Mouse (Mus musculus): Measurements from ENCODE around the gene Unc13a. TPM values are rescaled to one million over a fixed set of nuclear protein-coding genes. Genes with fewer than 3 reads are reported as not detected.

Unc13a gene
- polyA plus RNA-seq, 1 experiment from 2014 or later: 23.3 TPM

DNA sequence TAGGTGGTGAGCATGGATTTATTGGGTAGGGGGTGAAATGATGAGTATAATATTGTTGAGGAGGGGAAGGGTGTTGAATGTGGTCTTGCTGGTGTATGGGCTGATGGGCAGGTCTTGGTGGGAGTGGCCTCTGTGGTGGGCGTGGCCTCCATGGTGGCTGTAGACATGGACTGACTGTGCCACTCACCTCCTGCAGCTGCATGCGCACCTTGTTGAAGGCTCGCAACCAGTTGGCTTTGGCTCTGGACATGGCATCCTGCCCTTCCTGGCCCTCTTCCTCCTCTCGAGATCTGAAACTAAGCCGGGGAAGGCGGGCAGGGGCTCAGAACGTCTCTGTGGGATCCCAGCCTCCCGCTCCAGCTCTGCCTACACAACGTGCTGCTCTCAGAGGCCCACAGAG, 13.7 kb downstream of the Unc13a start:
- H3K27ac ChIP-seq (replicated peaks): no peak overlapping the region
- ATAC-seq (replicated peaks): no peak
- H3K4me2 ChIP-seq (replicated peaks): no peak overlapping the region
- no peak overlapping the region for H3K4me3 ChIP-seq
- H3K9ac ChIP-seq (replicated peaks): no peak overlapping the region
- peaks cover 16% of the 10 kb centered on the region for H3K4me1 ChIP-seq
- peaks cover 49% of the 10 kb centered on the region for H3K27me3 ChIP-seq
- H3K9me3 ChIP-seq: no peaks in the 10 kb centered on the region
- H3K36me3 ChIP-seq: peaks cover 20% of the 10 kb centered on the region
- WGBS: 23% methylated on average over 9 of the region's 9 CpGs

DNA sequence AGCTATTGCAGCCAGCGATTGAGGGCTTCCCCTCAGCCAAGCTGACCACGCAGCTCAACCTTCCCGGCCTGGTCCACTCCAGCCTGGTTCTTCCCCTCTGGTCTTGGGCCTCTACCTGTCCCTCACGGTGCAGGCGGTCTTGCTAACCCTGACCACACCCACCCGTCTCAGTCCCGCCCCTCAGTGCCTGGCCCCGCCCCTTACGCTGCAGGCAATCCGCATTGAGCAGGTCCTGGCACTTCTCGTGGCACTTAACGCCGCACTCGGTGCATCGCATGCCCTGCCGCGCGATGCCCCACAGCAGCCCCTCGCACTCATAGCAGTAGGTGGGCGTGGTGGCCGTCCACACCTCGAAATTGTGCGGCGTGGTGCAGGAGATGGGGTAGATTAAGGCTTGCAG, 17.0 kb downstream of the Unc13a start:
- ATAC-seq (replicated peaks): no peak
- no peak overlapping the region for H3K9ac ChIP-seq (replicated peaks)

DNA sequence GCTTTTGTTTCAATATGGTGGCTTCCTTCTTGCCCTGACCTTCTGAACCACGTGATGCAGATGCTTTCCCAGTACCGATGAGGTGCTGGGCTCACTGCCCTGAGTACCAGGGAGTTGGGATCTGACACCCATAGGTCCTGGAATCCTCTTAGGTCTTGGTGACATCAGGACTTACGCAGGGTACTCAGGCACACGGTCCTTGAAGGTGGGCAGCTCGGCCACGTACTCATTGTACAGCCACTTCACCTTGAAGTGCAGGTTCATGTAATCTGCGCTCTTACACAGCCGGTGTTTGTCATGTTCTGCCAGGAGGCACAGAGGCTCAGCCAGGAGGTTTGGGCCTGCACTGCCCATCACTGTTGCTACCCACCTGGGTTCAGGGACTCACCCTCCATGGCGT, 26.0 kb downstream of the Unc13a start:
- Histone ChIP-seq H3K9ac (replicated peaks) (no peak overlapping the region), H3K27me3 (no peaks in the 10 kb centered on the region), H3K4me2 (replicated peaks) (no peak overlapping the region), H3K9me3 (no peaks in the 10 kb centered on the region), H3K36me3 (peaks cover 70% of the 10 kb centered on the region), H3K4me1 (no peaks in the 10 kb centered on the region), H3K27ac (replicated peaks) (no peak overlapping the region), H3K4me3 (no peak overlapping the region)
- no peak for ATAC-seq (replicated peaks)
- WGBS: 83% methylated on average over 9 of the region's 9 CpGs

More for the DNA sequence above, 17.0 kb downstream of the Unc13a start:
- H3K4me2 ChIP-seq (replicated peaks): peak overlapping the region; percentile 19
- no peaks in the 10 kb centered on the region for H3K9me3 ChIP-seq
- 2% methylated on average over 24 of the region's 24 CpGs for WGBS
- H3K36me3 ChIP-seq: peaks cover 37% of the 10 kb centered on the region
- no peak overlapping the region for H3K27ac ChIP-seq (replicated peaks)
- peaks cover 44% of the 10 kb centered on the region for H3K27me3 ChIP-seq
- no peak overlapping the region for H3K4me3 ChIP-seq
- peaks cover 10% of the 10 kb centered on the region for H3K4me1 ChIP-seq

DNA sequence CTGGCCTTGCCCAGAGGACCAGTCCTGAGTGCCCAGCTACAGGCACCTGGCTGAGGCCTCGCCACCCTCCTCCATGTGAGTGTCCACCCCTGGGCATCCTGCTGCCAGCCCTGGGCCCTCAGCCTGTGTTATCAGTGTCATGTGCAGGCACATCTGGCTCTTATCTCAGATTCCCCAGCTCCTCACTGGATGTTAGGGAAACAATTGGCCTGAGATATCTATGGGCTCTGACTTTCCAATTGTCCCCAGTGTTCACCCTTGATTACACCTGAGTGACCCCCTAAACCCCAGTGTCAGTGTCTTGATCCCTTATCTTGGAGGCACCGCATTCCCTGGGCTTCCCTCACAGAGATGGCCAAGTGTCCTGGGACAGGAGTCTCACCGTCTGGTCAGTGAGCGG, 32.2 kb downstream of the Unc13a start:
- Histone ChIP-seq H3K9me3 (no peaks in the 10 kb centered on the region), H3K4me2 (replicated peaks) (no peak overlapping the region), H3K4me1 (peaks cover 5% of the 10 kb centered on the region; the same call in 1 of the 2 replicates), H3K4me3 (no peak overlapping the region), H3K36me3 (peaks cover 31% of the 10 kb centered on the region), H3K9ac (replicated peaks) (no peak overlapping the region), H3K27me3 (no peaks in the 10 kb centered on the region), H3K27ac (replicated peaks) (no peak overlapping the region)
- 89% methylated on average over 4 of the region's 4 CpGs for WGBS
- no peak for ATAC-seq (replicated peaks)

DNA sequence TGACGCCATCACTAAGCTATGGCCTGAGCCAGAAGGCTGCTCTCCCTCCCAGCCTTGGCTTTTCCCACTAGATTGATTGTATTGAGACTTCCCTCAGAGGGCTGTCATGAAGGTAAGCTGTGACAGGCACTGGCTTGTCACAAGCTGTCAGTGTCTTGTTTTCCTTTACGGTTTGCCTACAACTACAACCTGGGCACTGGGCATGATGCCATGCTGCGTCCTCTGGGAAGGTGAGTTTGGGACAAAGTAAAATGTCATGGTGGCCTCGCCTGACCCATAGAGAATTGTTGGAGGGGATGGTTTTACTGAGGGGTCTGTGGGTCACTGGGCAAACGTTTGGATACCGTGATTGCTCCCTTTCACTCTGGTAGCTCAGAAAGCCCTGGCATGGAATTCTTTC, 33.2 kb downstream of the Unc13a start:
- Histone ChIP-seq H3K27me3 (no peaks in the 10 kb centered on the region), H3K4me1 (peaks cover 6% of the 10 kb centered on the region; the same call in 1 of the 2 replicates), H3K9me3 (no peaks in the 10 kb centered on the region), H3K36me3 (peaks cover 25% of the 10 kb centered on the region), H3K9ac (replicated peaks) (no peak overlapping the region), H3K27ac (replicated peaks) (no peak overlapping the region), H3K4me2 (replicated peaks) (no peak overlapping the region), H3K4me3 (no peak overlapping the region)
- WGBS: 66% methylated on average over 6 of the region's 6 CpGs
- ATAC-seq (replicated peaks): no peak

DNA sequence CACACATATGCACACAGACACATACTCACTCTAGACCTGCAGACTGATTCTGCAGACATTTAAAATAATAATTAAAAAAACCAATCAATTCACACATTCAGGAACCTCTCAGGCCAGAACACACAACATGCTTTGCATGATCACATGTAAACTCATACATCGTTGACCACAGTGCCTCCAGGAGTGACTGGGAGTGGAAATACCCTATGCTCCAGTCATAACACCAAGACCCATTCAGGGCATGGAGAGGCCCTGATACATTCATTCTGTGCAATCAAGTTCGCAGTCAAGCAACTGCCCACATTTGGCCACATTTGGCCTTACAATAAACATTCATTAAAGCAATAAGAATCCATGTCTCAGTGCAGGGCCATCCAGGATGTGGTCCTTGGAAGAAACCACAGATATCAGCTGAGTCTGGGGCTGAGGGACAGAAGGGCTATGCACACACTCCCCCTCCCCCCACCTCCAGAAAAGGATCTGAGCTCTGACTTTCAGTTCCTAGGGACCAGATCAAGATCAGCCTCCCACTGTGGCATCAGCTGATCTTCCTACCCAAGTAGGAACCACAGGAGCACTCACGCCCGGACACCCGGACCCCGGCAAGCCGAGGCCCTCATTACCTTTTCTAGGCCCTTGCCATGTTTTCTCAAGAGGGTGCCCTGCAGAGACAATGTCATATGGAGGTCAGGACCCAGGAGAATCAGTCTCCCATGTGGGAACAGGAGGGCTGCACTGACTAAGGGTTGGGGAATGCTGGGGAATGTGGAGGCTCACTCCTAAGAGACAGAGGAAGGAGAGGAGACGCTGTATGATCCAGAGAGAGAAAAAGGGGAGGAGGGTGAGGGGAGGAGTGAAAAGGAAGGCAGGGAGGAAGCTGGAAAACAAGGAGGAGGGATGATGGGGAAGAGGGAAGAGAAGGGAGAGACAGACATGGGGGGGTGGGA, 34.1 kb downstream of the Unc13a start:
- Histone ChIP-seq H3K9ac (replicated peaks) (no peak overlapping the region), H3K27me3 (no peaks in the 10 kb centered on the region)

DNA sequence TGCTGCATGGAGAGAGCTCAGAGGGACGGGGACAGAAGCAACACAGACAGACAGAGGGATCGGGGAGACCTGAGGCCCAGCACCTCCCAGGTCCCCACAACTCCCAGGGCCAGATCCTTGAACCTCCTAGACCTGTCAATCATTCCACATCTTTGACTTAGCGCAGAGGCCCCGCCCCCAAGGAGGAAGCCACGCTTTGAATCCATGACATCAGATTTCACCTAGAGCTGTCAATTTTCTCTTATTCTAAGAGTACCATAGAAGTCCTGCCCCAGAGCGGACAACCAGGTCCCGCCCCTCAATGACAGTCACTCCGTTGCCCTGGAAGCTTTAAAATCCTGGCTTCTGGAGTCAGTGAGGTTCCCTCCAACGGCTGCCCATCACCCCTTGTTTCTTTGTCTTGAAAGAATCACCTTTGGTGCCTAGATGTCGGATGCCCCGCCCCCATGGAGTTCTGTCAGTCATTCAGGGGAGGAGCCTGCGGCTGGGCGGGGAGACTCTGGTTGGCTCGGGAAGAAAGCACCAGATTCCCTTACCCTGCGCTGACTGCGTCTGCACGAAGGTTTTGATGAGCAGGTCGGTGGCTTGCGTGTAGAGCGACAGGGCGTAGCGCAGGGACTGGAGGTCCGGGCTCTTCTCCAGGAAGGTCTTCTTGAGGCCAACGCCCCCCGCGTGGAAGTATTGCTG, 37.4 kb downstream of the Unc13a start:
- peak; percentile 33; the same call in 1 of the 2 replicates for ATAC-seq (replicated peaks)
- peak overlapping the region; percentile 29 for H3K4me2 ChIP-seq (replicated peaks)
- H3K9ac ChIP-seq (replicated peaks): 0 out of 2 replicates have a peak overlapping the region, but pooled peaks have one; percentile 3
- peak overlapping the region; percentile 6; the same call in 1 of the 2 replicates for H3K4me3 ChIP-seq
- WGBS: 2% methylated on average over 26 of the region's 26 CpGs
- H3K9me3 ChIP-seq: no peaks in the 10 kb centered on the region
- H3K36me3 ChIP-seq: peaks cover 8% of the 10 kb centered on the region
- H3K27ac ChIP-seq (replicated peaks): no peak overlapping the region
- peaks cover 17% of the 10 kb centered on the region for H3K4me1 ChIP-seq
- peaks cover 17% of the 10 kb centered on the region for H3K27me3 ChIP-seq

More for the DNA sequence above, 34.1 kb downstream of the Unc13a start:
- Histone ChIP-seq H3K9me3 (no peaks in the 10 kb centered on the region), H3K36me3 (peaks cover 24% of the 10 kb centered on the region), H3K4me1 (peaks cover 6% of the 10 kb centered on the region; the same call in 1 of the 2 replicates), H3K4me2 (replicated peaks) (no peak overlapping the region), H3K4me3 (no peak overlapping the region), H3K27ac (replicated peaks) (no peak overlapping the region)
- WGBS: 72% methylated on average over 8 of the region's 8 CpGs
- ATAC-seq (replicated peaks): no peak

DNA sequence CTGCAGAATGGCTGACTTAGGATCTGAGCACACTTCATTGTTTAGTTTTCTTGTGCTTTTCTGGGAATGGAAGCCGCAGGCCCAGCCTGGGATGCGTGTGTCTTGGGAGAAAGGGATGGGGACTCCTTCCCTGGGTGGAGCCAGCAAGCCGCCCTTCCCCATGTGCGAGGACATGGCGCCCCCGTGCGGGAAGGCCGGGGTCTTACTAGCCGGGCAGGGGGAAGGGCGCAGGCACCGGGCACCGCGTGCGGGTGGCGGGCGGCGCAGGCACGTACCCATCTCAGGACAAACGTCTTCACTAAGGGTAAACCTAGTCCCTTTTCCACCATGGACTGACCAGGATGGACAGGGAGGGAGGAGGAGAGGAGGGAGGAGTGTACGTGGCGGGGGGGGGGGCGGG, 38.4 kb downstream of the Unc13a start:
- peaks cover 27% of the 10 kb centered on the region for H3K4me1 ChIP-seq
- H3K4me3 ChIP-seq: no peak overlapping the region
- peaks cover 8% of the 10 kb centered on the region for H3K36me3 ChIP-seq
- no peak for ATAC-seq (replicated peaks)
- WGBS: 9% methylated on average over 19 of the region's 22 CpGs
- no peak overlapping the region for H3K9ac ChIP-seq (replicated peaks)
- no peak overlapping the region for H3K27ac ChIP-seq (replicated peaks)
- H3K27me3 ChIP-seq: peaks cover 17% of the 10 kb centered on the region
- H3K9me3 ChIP-seq: no peaks in the 10 kb centered on the region
- H3K4me2 ChIP-seq (replicated peaks): no peak overlapping the region

DNA sequence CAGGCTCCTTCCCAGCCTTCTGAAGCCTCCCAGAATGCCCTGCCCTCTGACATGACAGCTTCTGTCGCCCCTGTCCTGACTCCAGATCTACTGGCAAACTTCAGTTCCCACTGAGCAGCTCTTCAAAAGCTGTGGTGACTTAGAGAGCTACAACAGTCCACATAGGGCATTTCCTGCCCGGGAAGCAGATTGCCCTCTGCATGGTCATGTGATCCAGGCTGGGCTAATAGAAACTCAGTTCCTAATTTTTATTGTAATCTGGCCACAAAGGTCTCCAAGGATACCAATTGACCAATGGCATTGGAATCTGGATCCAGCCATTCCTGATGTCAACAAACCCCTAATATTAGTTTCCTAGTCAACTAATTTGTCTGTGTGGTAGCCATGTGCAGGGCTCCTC, 39.7 kb downstream of the Unc13a start:
- Histone ChIP-seq H3K9me3 (no peaks in the 10 kb centered on the region), H3K9ac (replicated peaks) (no peak overlapping the region), H3K4me1 (peaks cover 28% of the 10 kb centered on the region), H3K36me3 (peaks cover 8% of the 10 kb centered on the region), H3K4me3 (no peak overlapping the region), H3K4me2 (replicated peaks) (no peak overlapping the region), H3K27me3 (peaks cover 17% of the 10 kb centered on the region), H3K27ac (replicated peaks) (no peak overlapping the region)
- ATAC-seq (replicated peaks): no peak
- WGBS: 71% methylated on average over 2 of the region's 2 CpGs

DNA sequence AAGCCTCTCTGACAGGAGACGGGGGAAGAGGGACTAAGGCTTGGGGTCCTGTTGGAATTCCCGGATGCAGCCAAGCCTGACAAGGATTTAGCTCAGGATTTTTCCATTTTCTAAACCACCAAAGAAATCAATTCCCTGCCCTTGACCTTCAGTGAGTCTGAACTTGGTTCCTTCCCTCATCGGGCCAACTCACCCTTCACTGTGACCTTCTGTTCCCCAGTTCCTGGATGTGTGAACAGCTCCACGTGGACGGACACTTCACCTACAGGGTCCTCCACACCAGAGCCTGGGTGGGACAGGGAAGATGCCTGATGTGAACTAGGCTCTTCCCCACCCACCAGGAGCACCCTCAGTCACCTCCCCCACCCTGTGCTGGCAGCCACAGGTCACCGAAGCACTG, 40.8 kb downstream of the Unc13a start:
- WGBS: 86% methylated on average over 6 of the region's 6 CpGs
- H3K9me3 ChIP-seq: no peaks in the 10 kb centered on the region
- peaks cover 14% of the 10 kb centered on the region for H3K36me3 ChIP-seq
- H3K9ac ChIP-seq (replicated peaks): no peak overlapping the region
- H3K4me1 ChIP-seq: peaks cover 28% of the 10 kb centered on the region
- no peak overlapping the region for H3K4me2 ChIP-seq (replicated peaks)
- no peak overlapping the region for H3K4me3 ChIP-seq
- H3K27ac ChIP-seq (replicated peaks): no peak overlapping the region
- peaks cover 17% of the 10 kb centered on the region for H3K27me3 ChIP-seq
- no peak for ATAC-seq (replicated peaks)

DNA sequence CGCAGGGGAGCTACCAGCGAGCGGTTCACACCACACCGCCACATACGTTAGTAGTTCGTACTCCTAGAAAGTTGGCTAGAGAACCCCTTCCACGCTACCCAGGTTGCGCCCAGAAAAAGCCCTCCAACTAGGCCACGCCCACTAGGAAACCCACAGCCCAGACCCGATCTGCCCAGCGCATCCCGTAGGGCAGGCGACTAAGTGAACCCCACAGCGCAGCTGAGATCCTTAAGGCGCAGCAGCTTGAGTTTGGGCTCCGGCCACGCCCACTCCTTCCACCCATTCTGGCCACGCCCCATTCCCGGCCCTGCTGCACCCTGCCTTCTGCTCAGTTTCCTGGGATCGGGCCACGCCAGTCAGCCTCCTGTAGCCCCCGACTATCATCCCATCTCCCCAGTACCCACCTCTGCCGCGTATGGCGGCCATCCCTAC, 41.8 kb downstream of the Unc13a start:
- Histone ChIP-seq H3K27me3 (peaks cover 17% of the 10 kb centered on the region), H3K4me2 (replicated peaks) (peak overlapping the region; percentile 90), H3K4me1 (peaks cover 27% of the 10 kb centered on the region), H3K36me3 (peaks cover 14% of the 10 kb centered on the region), H3K9me3 (no peaks in the 10 kb centered on the region), H3K9ac (replicated peaks) (peak overlapping the region; percentile 61), H3K27ac (replicated peaks) (peak overlapping the region; percentile 72; the same call in 1 of the 2 replicates), H3K4me3 (peak overlapping the region; percentile 50)
- ATAC-seq (replicated peaks): peak; percentile 34
- 3% methylated on average over 25 of the region's 25 CpGs for WGBS

DNA sequence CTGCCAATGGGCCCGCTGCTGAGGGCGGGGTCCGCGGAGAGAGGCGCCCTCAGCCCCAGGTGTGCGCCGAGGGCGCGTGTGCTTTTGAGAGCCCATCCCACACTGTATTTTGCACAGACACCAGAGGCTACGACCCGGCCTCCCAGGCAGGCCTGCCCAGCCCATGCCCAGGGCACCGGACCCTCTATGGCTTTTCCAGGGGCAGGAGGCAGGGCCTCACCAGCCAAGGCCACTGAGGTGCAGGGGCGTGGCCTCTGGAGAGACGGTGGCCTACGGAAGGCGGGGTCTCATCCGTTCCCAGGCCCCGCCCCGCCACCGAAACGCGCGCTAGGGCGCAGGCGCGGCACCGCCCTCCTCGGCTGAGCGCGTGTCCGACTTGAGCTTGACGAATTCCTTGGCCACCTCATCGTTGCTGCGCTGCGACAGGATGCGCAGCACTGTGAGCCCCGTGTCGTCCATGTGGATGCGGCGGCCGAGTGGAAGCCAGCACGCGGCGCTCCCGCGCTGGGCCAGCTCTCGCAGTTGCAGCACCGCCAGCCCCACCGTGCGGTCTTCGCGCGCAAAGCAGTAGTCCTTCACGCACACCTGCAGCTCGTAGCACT, 42.4 kb downstream of the Unc13a start:
- Histone ChIP-seq H3K36me3 (peaks cover 19% of the 10 kb centered on the region), H3K4me1 (peaks cover 21% of the 10 kb centered on the region), H3K4me2 (replicated peaks) (peak overlapping the region; percentile 90), H3K4me3 (peak overlapping the region; percentile 50), H3K27ac (replicated peaks) (peak overlapping the region; percentile 72), H3K27me3 (peaks cover 17% of the 10 kb centered on the region), H3K9ac (replicated peaks) (peak overlapping the region; percentile 61), H3K9me3 (no peaks in the 10 kb centered on the region)
- ATAC-seq (replicated peaks): peak; percentile 84
- under 1% methylated on average over 55 of the region's 55 CpGs for WGBS

Measured in forebrain, embryonic 15.5 days (tissue).